Mouse (Mus musculus): ENCODE results near the gene Mipep. TPM values are rescaled to one million over a fixed set of nuclear protein-coding genes. Genes with fewer than 3 reads are reported as not detected.

The Mipep gene
- polyA plus RNA-seq, 1 experiment from 2014 or later = 5.6 TPM

DNA sequence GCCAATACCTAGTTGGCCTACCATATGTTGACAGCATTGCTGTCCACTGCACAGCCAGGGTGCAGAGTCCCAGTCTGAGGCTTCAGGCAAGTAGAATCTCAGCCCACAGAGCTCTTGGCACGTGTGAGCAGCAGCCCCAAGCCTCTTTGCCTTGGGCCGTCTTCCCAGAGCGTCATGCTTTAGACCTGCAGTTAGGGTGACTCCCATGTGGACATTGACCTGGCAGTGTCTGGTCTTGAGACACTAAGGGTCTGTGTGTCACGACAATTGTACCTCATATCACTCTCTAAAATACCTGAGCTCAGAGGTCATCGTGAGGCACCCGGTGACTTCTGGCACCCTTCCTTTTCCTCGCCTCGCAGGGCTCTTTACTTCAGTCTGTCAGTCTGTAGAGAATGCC is 25.3 kb upstream of the Mipep start:
- Histone ChIP-seq H3K9me3 (ENCODE audit: low read length) (no peaks in the 10 kb centered on the region), H3K4me1 (ENCODE audit: insufficient read depth) (no peaks in the 10 kb centered on the region), H3K27ac (ENCODE audit: low read depth) (no peak overlapping the region), H3K27me3 (ENCODE audit: insufficient read depth, low read length) (no peaks in the 10 kb centered on the region), H3K9ac (replicated peaks) (no peak overlapping the region), H3K4me2 (ENCODE audit: low read depth, low read length) (no peak overlapping the region), H3K4me3 (ENCODE audit: low read depth, low read length) (no peak overlapping the region), H3K36me3 (replicated peaks; ENCODE audit: insufficient read depth, low read length) (peaks cover 73% of the 10 kb centered on the region)
- 90% methylated on average over 8 of the region's 8 CpGs for WGBS (ENCODE audit: insufficient replicate concordance)
- DNase-seq (no peak), ATAC-seq (no peak)
- TF ChIP-seq CTCF (IDR thresholded peaks at IDR 0.05; ENCODE audit: low read depth) = no peak
- no peak for TF ChIP-seq EP300 (IDR thresholded peaks at IDR 0.05; ENCODE audit: low read depth)

DNA sequence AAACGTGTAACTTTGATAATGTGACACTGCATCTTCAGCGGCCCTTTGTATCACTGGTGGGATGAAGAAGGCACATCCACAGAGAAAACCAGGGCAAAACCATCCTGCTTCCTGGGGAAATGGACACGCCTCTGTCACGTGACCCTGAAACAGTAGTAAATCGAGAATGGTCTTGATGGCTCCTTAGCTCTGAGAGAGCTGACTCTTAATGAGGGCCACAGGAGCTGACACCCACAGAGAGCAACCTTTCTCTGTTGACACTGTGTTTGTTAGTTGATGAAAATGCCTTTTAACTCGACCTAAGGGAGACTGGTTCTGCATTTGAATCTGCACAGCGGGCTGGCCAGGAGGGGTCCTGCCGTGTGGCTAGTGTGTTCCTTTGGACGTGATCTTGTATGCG is 22.6 kb upstream of the Mipep start:
- DNase-seq (no peak), ATAC-seq (no peak)
- Histone ChIP-seq H3K4me1 (ENCODE audit: insufficient read depth) (no peaks in the 10 kb centered on the region), H3K9me3 (ENCODE audit: low read length) (no peaks in the 10 kb centered on the region), H3K4me3 (ENCODE audit: low read depth, low read length) (no peak overlapping the region), H3K27me3 (ENCODE audit: insufficient read depth, low read length) (no peaks in the 10 kb centered on the region), H3K9ac (replicated peaks) (no peak overlapping the region), H3K27ac (ENCODE audit: low read depth) (no peak overlapping the region), H3K36me3 (replicated peaks; ENCODE audit: insufficient read depth, low read length) (peaks cover 50% of the 10 kb centered on the region), H3K4me2 (ENCODE audit: low read depth, low read length) (no peak overlapping the region)
- 82% methylated on average over 10 of the region's 10 CpGs for WGBS (ENCODE audit: insufficient replicate concordance)
- TF ChIP-seq CTCF (IDR thresholded peaks at IDR 0.05; ENCODE audit: low read depth) (no peak), EP300 (IDR thresholded peaks at IDR 0.05; ENCODE audit: low read depth) (no peak)

DNA sequence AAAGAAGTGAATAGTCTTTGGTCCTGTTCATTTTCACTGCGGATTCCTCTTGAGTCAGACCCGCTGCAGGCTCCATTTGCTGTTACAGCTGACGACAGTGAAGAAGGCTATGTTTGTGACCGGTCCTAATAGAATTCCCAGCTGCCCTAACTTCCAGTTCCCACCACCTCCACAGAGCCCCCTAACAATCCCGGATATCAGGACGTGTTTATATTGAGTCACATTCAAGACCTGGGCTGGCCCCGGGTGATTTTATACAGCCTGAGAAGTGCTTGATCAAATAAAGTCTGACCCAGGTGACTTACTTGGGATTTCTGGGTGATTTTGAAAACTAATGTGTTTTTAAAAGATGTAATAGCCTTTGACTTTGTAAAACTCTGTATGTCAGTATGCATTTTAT is 21.6 kb upstream of the Mipep start:
- DNase-seq = no peak
- Histone ChIP-seq H3K36me3 (replicated peaks; ENCODE audit: insufficient read depth, low read length) (peaks cover 46% of the 10 kb centered on the region), H3K4me1 (ENCODE audit: insufficient read depth) (no peaks in the 10 kb centered on the region), H3K4me2 (ENCODE audit: low read depth, low read length) (no peak overlapping the region), H3K27me3 (ENCODE audit: insufficient read depth, low read length) (no peaks in the 10 kb centered on the region), H3K9ac (replicated peaks) (no peak overlapping the region), H3K9me3 (ENCODE audit: low read length) (no peaks in the 10 kb centered on the region), H3K4me3 (ENCODE audit: low read depth, low read length) (no peak overlapping the region), H3K27ac (ENCODE audit: low read depth) (no peak overlapping the region)
- 82% methylated on average over 7 of the region's 7 CpGs for WGBS (ENCODE audit: insufficient replicate concordance)
- TF ChIP-seq EP300 (IDR thresholded peaks at IDR 0.05; ENCODE audit: low read depth) = no peak
- no peak for TF ChIP-seq CTCF (IDR thresholded peaks at IDR 0.05; ENCODE audit: low read depth)
- no peak for ATAC-seq

DNA sequence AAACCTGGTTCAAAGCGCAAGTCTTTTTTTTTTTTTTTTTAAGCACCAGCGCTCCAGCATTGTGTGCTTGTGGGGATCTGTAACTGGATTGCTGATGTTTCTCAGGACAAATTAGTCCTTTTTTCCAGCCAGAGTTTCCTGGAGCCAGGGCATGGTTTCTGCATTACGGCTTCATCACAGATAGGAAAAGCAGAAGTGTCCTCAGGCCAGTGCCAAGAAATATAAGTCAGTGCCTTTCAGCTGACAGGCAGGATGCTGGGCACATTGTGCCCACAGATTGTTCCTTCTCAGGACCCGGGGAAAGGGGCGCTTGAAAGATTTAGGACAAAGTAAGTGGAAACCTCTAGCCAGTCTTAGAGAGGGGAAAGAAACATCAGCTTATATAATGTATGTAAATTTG is 20.6 kb upstream of the Mipep start:
- Histone ChIP-seq H3K9ac (replicated peaks) (no peak overlapping the region), H3K9me3 (ENCODE audit: low read length) (no peaks in the 10 kb centered on the region), H3K4me2 (ENCODE audit: low read depth, low read length) (no peak overlapping the region), H3K36me3 (replicated peaks; ENCODE audit: insufficient read depth, low read length) (peaks cover 36% of the 10 kb centered on the region), H3K4me1 (ENCODE audit: insufficient read depth) (no peaks in the 10 kb centered on the region), H3K4me3 (ENCODE audit: low read depth, low read length) (no peak overlapping the region), H3K27ac (ENCODE audit: low read depth) (no peak overlapping the region), H3K27me3 (ENCODE audit: insufficient read depth, low read length) (no peaks in the 10 kb centered on the region)
- no peak for TF ChIP-seq EP300 (IDR thresholded peaks at IDR 0.05; ENCODE audit: low read depth)
- no peak for TF ChIP-seq CTCF (IDR thresholded peaks at IDR 0.05; ENCODE audit: low read depth)
- DNase-seq = no peak
- ATAC-seq = no peak
- 66% methylated on average over 5 of the region's 5 CpGs for WGBS (ENCODE audit: insufficient replicate concordance)

DNA sequence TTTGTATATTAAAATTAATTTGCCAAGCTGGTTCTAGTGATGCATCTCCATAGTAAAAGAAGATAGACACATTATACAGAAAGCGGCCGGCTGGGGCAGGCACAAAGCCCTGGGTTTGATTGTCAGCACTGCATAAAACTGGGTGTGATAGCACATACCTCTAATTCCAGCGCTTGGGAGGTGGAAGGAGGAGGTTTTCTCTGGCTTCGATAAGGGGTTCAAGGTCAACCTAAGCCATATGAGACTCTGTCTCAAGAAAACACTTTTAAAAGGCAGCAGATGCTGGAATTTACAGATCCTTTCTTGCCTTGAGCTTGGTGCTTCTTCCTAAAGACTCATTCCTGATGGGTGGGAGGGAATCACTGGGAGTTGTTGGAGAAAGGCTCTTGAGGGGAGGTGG is 19.8 kb upstream of the Mipep start:
- H3K9me3 ChIP-seq (ENCODE audit: low read length) = no peaks in the 10 kb centered on the region
- TF ChIP-seq CTCF (IDR thresholded peaks at IDR 0.05; ENCODE audit: low read depth) (no peak), EP300 (IDR thresholded peaks at IDR 0.05; ENCODE audit: low read depth) (no peak)
- H3K4me1 ChIP-seq (ENCODE audit: insufficient read depth) = no peaks in the 10 kb centered on the region
- WGBS (ENCODE audit: insufficient replicate concordance) = 88% methylated on average over 4 of the region's 4 CpGs
- no peaks in the 10 kb centered on the region for H3K27me3 ChIP-seq (ENCODE audit: insufficient read depth, low read length)
- no peak overlapping the region for H3K4me2 ChIP-seq (ENCODE audit: low read depth, low read length)
- H3K4me3 ChIP-seq (ENCODE audit: low read depth, low read length) = no peak overlapping the region
- ATAC-seq = no peak
- DNase-seq = no peak
- peak overlapping the region; percentile 51; the same call in 1 of the 2 replicates for H3K27ac ChIP-seq (ENCODE audit: low read depth)
- no peak overlapping the region for H3K9ac ChIP-seq (replicated peaks)
- H3K36me3 ChIP-seq (replicated peaks; ENCODE audit: insufficient read depth, low read length) = peaks cover 28% of the 10 kb centered on the region

DNA sequence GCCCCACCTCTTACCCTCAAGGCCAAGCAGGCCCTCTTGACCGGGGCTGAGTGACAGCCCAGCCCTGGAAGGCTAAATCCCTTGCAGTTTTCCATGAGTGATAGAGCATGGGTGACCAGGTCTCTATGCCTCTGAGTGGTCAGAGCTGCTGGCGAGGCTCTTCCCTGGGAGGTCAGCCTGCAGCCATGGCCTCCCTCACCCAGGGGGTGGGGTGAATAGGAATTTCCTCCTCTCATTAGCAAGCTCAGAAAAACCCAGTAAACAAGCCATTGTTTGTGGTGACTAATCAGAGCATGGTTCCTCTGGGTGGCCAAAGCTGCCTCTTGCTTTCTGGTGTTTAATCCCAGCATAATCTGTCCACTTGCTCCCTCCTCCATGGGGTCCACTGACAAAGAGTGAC is 19.3 kb upstream of the Mipep start:
- no peaks in the 10 kb centered on the region for H3K27me3 ChIP-seq (ENCODE audit: insufficient read depth, low read length)
- no peak for DNase-seq
- ATAC-seq = peak; percentile 63
- no peak overlapping the region for H3K4me3 ChIP-seq (ENCODE audit: low read depth, low read length)
- H3K4me1 ChIP-seq (ENCODE audit: insufficient read depth) = no peaks in the 10 kb centered on the region
- no peaks in the 10 kb centered on the region for H3K9me3 ChIP-seq (ENCODE audit: low read length)
- H3K4me2 ChIP-seq (ENCODE audit: low read depth, low read length) = no peak overlapping the region
- H3K27ac ChIP-seq (ENCODE audit: low read depth) = peak overlapping the region; percentile 51; the same call in 1 of the 2 replicates
- no peak for TF ChIP-seq EP300 (IDR thresholded peaks at IDR 0.05; ENCODE audit: low read depth)
- TF ChIP-seq CTCF (IDR thresholded peaks at IDR 0.05; ENCODE audit: low read depth) = no peak
- 46% methylated on average over 2 of the region's 2 CpGs for WGBS (ENCODE audit: insufficient replicate concordance)
- peaks cover 26% of the 10 kb centered on the region for H3K36me3 ChIP-seq (replicated peaks; ENCODE audit: insufficient read depth, low read length)
- no peak overlapping the region for H3K9ac ChIP-seq (replicated peaks)

DNA sequence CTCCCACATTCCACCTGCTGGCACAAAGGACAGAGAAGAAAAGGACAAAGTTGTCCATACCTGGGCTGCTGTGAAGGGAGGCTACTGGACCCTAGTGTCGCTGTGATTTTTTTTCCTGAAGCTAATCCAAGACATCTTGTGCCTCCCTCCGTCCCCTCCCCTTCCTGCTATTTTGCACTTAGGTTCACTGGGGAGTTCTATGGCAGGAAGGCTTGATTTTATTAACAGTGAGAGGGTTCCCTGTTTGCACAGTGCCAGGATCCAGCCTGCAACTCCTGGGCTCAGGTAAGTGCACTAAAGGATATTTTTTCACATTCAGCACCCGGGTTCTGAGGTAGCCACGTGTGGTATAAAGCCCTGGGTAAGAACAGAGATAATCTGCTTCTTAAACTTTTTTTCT is 16.5 kb upstream of the Mipep start, which contains the start of gene C1qtnf9:
TSS of gene C1qtnf9 (plus strand) at position 251 of the 400 bp plus-strand sequence.
- 58% methylated on average over 4 of the region's 4 CpGs for WGBS (ENCODE audit: insufficient replicate concordance)
- H3K4me1 ChIP-seq (ENCODE audit: insufficient read depth) = 0 out of 2 replicates have a peak, but pooled peaks cover 2% of the 10 kb centered on the region
- no peak within 1 kb of the TSS for H3K9ac ChIP-seq (replicated peaks)
- H3K27ac ChIP-seq (ENCODE audit: low read depth) = no peak within 1 kb of the TSS
- no peaks in the 10 kb centered on the region for H3K9me3 ChIP-seq (ENCODE audit: low read length)
- TF ChIP-seq EP300 (IDR thresholded peaks at IDR 0.05; ENCODE audit: low read depth) (no peak), CTCF (IDR thresholded peaks at IDR 0.05; ENCODE audit: low read depth) (no peak)
- no peak within 1 kb of the TSS for H3K4me3 ChIP-seq (ENCODE audit: low read depth, low read length)
- DNase-seq (no peak), ATAC-seq (no peak)
- peaks cover 5% of the 10 kb centered on the region; the same call in 1 of the 2 replicates for H3K36me3 ChIP-seq (replicated peaks; ENCODE audit: insufficient read depth, low read length)
- H3K27me3 ChIP-seq (ENCODE audit: insufficient read depth, low read length) = no peaks in the 10 kb centered on the region
- no peak within 1 kb of the TSS for H3K4me2 ChIP-seq (ENCODE audit: low read depth, low read length)
